Mouse (Mus musculus): ENCODE measurements around the gene Gxylt1. TPM values are rescaled to one million over a fixed set of nuclear protein-coding genes. Genes with fewer than 3 reads are reported as not detected.

Gene Gxylt1
- polyA plus RNA-seq, 1 experiment from 2014 or later: 15.1 TPM

- Histone ChIP-seq H3K4me2 (ENCODE audit: low read depth, low read length) (no peak overlapping the region), H3K27me3 (replicated peaks; ENCODE audit: control insufficient read depth, insufficient read depth, low read length) (no peaks in the 10 kb centered on the region), H3K4me3 (ENCODE audit: low read depth, low read length) (no peak overlapping the region), H3K27ac (replicated peaks; ENCODE audit: low read depth, low read length) (no peak overlapping the region), H3K9me3 (ENCODE audit: control insufficient read depth, low read length) (no peaks in the 10 kb centered on the region), H3K36me3 (ENCODE audit: control insufficient read depth, insufficient read depth, low read length) (peaks cover 10% of the 10 kb centered on the region; the same call in 1 of the 2 replicates), H3K4me1 (ENCODE audit: control insufficient read depth, insufficient read depth, low read length) (no peaks in the 10 kb centered on the region), H3K9ac (ENCODE audit: low read depth, low read length) (no peak overlapping the region)
- WGBS: 69% methylated on average over 8 of the region's 8 CpGs
- DNase-seq (ENCODE audit: low spot score): no peak
- ATAC-seq (ENCODE audit: low read depth): no peak
Measured at GRCm38 (mm10) chr15:93267479-93267878, 7.5 kb downstream of the Gxylt1 start.

DNA sequence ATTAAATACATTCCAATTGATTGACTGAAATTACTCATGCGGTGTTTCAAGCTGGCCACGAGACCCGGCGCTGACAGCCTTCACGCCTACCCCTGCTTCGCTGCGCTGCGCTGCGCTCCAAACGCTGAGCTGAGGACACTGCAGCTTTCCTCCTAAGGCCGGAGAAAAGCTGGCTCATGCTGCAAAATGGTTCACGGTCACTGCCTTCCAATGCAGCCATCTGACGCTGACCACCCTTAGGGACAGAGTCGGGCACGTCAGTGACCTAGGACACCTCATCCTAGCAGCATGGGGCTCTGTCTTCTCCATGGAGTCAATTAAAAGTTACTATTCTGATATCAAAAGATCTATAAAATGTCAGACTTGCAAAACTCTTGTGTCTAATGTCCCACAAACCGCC, 8.6 kb downstream of the Gxylt1 start:
- H3K9me3 ChIP-seq (ENCODE audit: control insufficient read depth, low read length): no peaks in the 10 kb centered on the region
- ATAC-seq (ENCODE audit: low read depth) (no peak), DNase-seq (ENCODE audit: low spot score) (no peak)
- H3K4me1 ChIP-seq (ENCODE audit: control insufficient read depth, insufficient read depth, low read length): no peaks in the 10 kb centered on the region
- no peak overlapping the region for H3K4me2 ChIP-seq (ENCODE audit: low read depth, low read length)
- no peak overlapping the region for H3K27ac ChIP-seq (replicated peaks; ENCODE audit: low read depth, low read length)
- H3K27me3 ChIP-seq (replicated peaks; ENCODE audit: control insufficient read depth, insufficient read depth, low read length): no peaks in the 10 kb centered on the region
- 81% methylated on average over 16 of the region's 16 CpGs for WGBS
- H3K36me3 ChIP-seq (ENCODE audit: control insufficient read depth, insufficient read depth, low read length): peaks cover 10% of the 10 kb centered on the region; the same call in 1 of the 2 replicates
- no peak overlapping the region for H3K9ac ChIP-seq (ENCODE audit: low read depth, low read length)
- H3K4me3 ChIP-seq (ENCODE audit: low read depth, low read length): no peak overlapping the region

GRCm38 (mm10) chr15:93265728-93266127, 9.3 kb downstream of the Gxylt1 start:
- H3K4me3 ChIP-seq (ENCODE audit: low read depth, low read length): no peak overlapping the region
- WGBS: 40% methylated on average over 2 of the region's 2 CpGs
- H3K9ac ChIP-seq (ENCODE audit: low read depth, low read length): no peak overlapping the region
- H3K36me3 ChIP-seq (ENCODE audit: control insufficient read depth, insufficient read depth, low read length): peaks cover 14% of the 10 kb centered on the region; the same call in 1 of the 2 replicates
- DNase-seq (ENCODE audit: low spot score): peak; percentile 22
- no peaks in the 10 kb centered on the region for H3K9me3 ChIP-seq (ENCODE audit: control insufficient read depth, low read length)
- H3K4me1 ChIP-seq (ENCODE audit: control insufficient read depth, insufficient read depth, low read length): no peaks in the 10 kb centered on the region
- no peak overlapping the region for H3K4me2 ChIP-seq (ENCODE audit: low read depth, low read length)
- no peak for ATAC-seq (ENCODE audit: low read depth)
- no peaks in the 10 kb centered on the region for H3K27me3 ChIP-seq (replicated peaks; ENCODE audit: control insufficient read depth, insufficient read depth, low read length)
- no peak overlapping the region for H3K27ac ChIP-seq (replicated peaks; ENCODE audit: low read depth, low read length)

GRCm38 (mm10) chr15:93265231-93265630, 9.7 kb downstream of the Gxylt1 start:
- Histone ChIP-seq H3K9me3 (ENCODE audit: control insufficient read depth, low read length) (no peaks in the 10 kb centered on the region), H3K4me3 (ENCODE audit: low read depth, low read length) (no peak overlapping the region), H3K4me2 (ENCODE audit: low read depth, low read length) (no peak overlapping the region), H3K27ac (replicated peaks; ENCODE audit: low read depth, low read length) (no peak overlapping the region), H3K4me1 (ENCODE audit: control insufficient read depth, insufficient read depth, low read length) (no peaks in the 10 kb centered on the region), H3K27me3 (replicated peaks; ENCODE audit: control insufficient read depth, insufficient read depth, low read length) (no peaks in the 10 kb centered on the region), H3K36me3 (ENCODE audit: control insufficient read depth, insufficient read depth, low read length) (peaks cover 14% of the 10 kb centered on the region; the same call in 1 of the 2 replicates), H3K9ac (ENCODE audit: low read depth, low read length) (no peak overlapping the region)
- ATAC-seq (ENCODE audit: low read depth) (no peak), DNase-seq (ENCODE audit: low spot score) (no peak)
- 76% methylated on average over 3 of the region's 3 CpGs for WGBS

DNA sequence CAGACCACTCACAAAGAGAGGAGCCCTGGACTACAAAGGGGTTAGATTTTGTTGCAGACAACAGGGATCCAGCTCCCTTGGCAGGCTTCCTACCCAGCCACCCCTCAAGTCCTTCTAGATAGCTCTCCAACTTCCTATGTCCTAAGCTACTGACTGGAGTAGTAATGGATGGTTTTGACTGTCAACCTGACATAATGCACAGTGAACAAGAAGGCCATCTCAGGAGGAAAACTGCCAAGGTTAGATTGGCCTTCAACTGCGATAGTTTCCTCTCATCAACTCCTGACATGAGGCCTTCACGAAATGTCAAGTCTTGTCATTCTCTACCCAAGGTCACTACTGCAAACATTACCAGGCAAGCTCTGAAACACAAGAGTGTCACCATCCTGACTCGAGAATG, 10.8 kb downstream of the Gxylt1 start:
- DNase-seq (ENCODE audit: low spot score) (no peak), ATAC-seq (ENCODE audit: low read depth) (no peak)
- H3K9me3 ChIP-seq (ENCODE audit: control insufficient read depth, low read length): no peaks in the 10 kb centered on the region
- no peak overlapping the region for H3K4me3 ChIP-seq (ENCODE audit: low read depth, low read length)
- no peak overlapping the region for H3K9ac ChIP-seq (ENCODE audit: low read depth, low read length)
- H3K4me2 ChIP-seq (ENCODE audit: low read depth, low read length): no peak overlapping the region
- H3K36me3 ChIP-seq (ENCODE audit: control insufficient read depth, insufficient read depth, low read length): peaks cover 11% of the 10 kb centered on the region; the same call in 1 of the 2 replicates
- no peaks in the 10 kb centered on the region for H3K27me3 ChIP-seq (replicated peaks; ENCODE audit: control insufficient read depth, insufficient read depth, low read length)
- WGBS: 85% methylated on average over 3 of the region's 3 CpGs
- no peaks in the 10 kb centered on the region for H3K4me1 ChIP-seq (ENCODE audit: control insufficient read depth, insufficient read depth, low read length)
- no peak overlapping the region for H3K27ac ChIP-seq (replicated peaks; ENCODE audit: low read depth, low read length)

GRCm38 (mm10) chr15:93263566-93263965, 11.4 kb downstream of the Gxylt1 start:
- Histone ChIP-seq H3K27ac (replicated peaks; ENCODE audit: low read depth, low read length) (no peak overlapping the region), H3K4me2 (ENCODE audit: low read depth, low read length) (no peak overlapping the region), H3K27me3 (replicated peaks; ENCODE audit: control insufficient read depth, insufficient read depth, low read length) (no peaks in the 10 kb centered on the region), H3K9me3 (ENCODE audit: control insufficient read depth, low read length) (no peaks in the 10 kb centered on the region), H3K36me3 (ENCODE audit: control insufficient read depth, insufficient read depth, low read length) (peaks cover 17% of the 10 kb centered on the region), H3K4me3 (ENCODE audit: low read depth, low read length) (no peak overlapping the region), H3K4me1 (ENCODE audit: control insufficient read depth, insufficient read depth, low read length) (no peaks in the 10 kb centered on the region), H3K9ac (ENCODE audit: low read depth, low read length) (no peak overlapping the region)
- no peak for DNase-seq (ENCODE audit: low spot score)
- 86% methylated on average over 7 of the region's 7 CpGs for WGBS
- ATAC-seq (ENCODE audit: low read depth): no peak

- Histone ChIP-seq H3K4me1 (ENCODE audit: control insufficient read depth, insufficient read depth, low read length) (no peaks in the 10 kb centered on the region), H3K9ac (ENCODE audit: low read depth, low read length) (no peak overlapping the region), H3K4me2 (ENCODE audit: low read depth, low read length) (no peak overlapping the region), H3K4me3 (ENCODE audit: low read depth, low read length) (no peak overlapping the region), H3K36me3 (ENCODE audit: control insufficient read depth, insufficient read depth, low read length) (peaks cover 23% of the 10 kb centered on the region), H3K27ac (replicated peaks; ENCODE audit: low read depth, low read length) (no peak overlapping the region), H3K9me3 (ENCODE audit: control insufficient read depth, low read length) (no peaks in the 10 kb centered on the region), H3K27me3 (replicated peaks; ENCODE audit: control insufficient read depth, insufficient read depth, low read length) (no peaks in the 10 kb centered on the region)
- ATAC-seq (ENCODE audit: low read depth): no peak
- WGBS: 65% methylated on average over 5 of the region's 5 CpGs
- DNase-seq (ENCODE audit: low spot score): no peak
Measured at GRCm38 (mm10) chr15:93262818-93263217, 12.2 kb downstream of the Gxylt1 start.

- Histone ChIP-seq H3K4me1 (ENCODE audit: control insufficient read depth, insufficient read depth, low read length) (no peaks in the 10 kb centered on the region), H3K27ac (replicated peaks; ENCODE audit: low read depth, low read length) (no peak overlapping the region), H3K9ac (ENCODE audit: low read depth, low read length) (no peak overlapping the region), H3K4me2 (ENCODE audit: low read depth, low read length) (no peak overlapping the region), H3K36me3 (ENCODE audit: control insufficient read depth, insufficient read depth, low read length) (peaks cover 28% of the 10 kb centered on the region), H3K27me3 (replicated peaks; ENCODE audit: control insufficient read depth, insufficient read depth, low read length) (no peaks in the 10 kb centered on the region), H3K9me3 (ENCODE audit: control insufficient read depth, low read length) (no peaks in the 10 kb centered on the region), H3K4me3 (ENCODE audit: low read depth, low read length) (no peak overlapping the region)
- WGBS: 91% methylated on average over 5 of the region's 5 CpGs
- DNase-seq (ENCODE audit: low spot score) (no peak), ATAC-seq (ENCODE audit: low read depth) (no peak)
Measured at GRCm38 (mm10) chr15:93262274-93262673, 12.7 kb downstream of the Gxylt1 start.

- DNase-seq (ENCODE audit: low spot score) (no peak), ATAC-seq (ENCODE audit: low read depth) (no peak)
- WGBS: 70% methylated on average over 8 of the region's 8 CpGs
- Histone ChIP-seq H3K27ac (replicated peaks; ENCODE audit: low read depth, low read length) (no peak overlapping the region), H3K4me2 (ENCODE audit: low read depth, low read length) (no peak overlapping the region), H3K9me3 (ENCODE audit: control insufficient read depth, low read length) (no peaks in the 10 kb centered on the region), H3K9ac (ENCODE audit: low read depth, low read length) (no peak overlapping the region), H3K4me3 (ENCODE audit: low read depth, low read length) (no peak overlapping the region), H3K4me1 (ENCODE audit: control insufficient read depth, insufficient read depth, low read length) (no peaks in the 10 kb centered on the region), H3K27me3 (replicated peaks; ENCODE audit: control insufficient read depth, insufficient read depth, low read length) (no peaks in the 10 kb centered on the region), H3K36me3 (ENCODE audit: control insufficient read depth, insufficient read depth, low read length) (peaks cover 44% of the 10 kb centered on the region)
Measured at GRCm38 (mm10) chr15:93259933-93260332, 15.0 kb downstream of the Gxylt1 start.
